Mouse (Mus musculus) bone marrow, adult 2 months (tissue): ENCODE results near the gene Slc39a1. TPM values are rescaled to one million over a fixed set of nuclear protein-coding genes. Genes with fewer than 3 reads are reported as not detected.
A peak's percentile ranks its signal among the peaks of the same experiment; 100 is the strongest.

ENCODE experiments used
- H3K27ac ChIP-seq: fragments of 200-500 bp; 2 replicates; pipeline ENCODE4 v1.5.1; 2012; ENCODE audit warnings: low read depth, mild to moderate bottlenecking, control low read depth, inconsistent platforms, low read length; ENCODE audit not compliant: control insufficient read depth, poor library complexity, insufficient read depth
- H3K4me1 ChIP-seq: fragments of 200-500 bp; 2 replicates; pipeline ENCODE4 v1.6.1; 2011; ENCODE audit warnings: low read length; ENCODE audit not compliant: control insufficient read depth, insufficient read depth
- H3K4me3 ChIP-seq: fragments of 200-500 bp; replicated peaks from 2 replicates; pipeline ENCODE3; 2011; ENCODE audit warnings: mild to moderate bottlenecking, low read depth, low read length, control low read depth; ENCODE audit not compliant: control insufficient read depth
- CTCF ChIP-seq: fragments of 200-500 bp; IDR thresholded peaks from 2 replicates; pipeline ENCODE4 v1.5.1; 2011; ENCODE audit warnings: low read length, control low read depth; ENCODE audit not compliant: control insufficient read depth, insufficient read depth
- POLR2A ChIP-seq: fragments of 200-500 bp; IDR thresholded peaks from 2 replicates; pipeline ENCODE4 v1.6.1; 2011; ENCODE audit warnings: low read depth, mild to moderate bottlenecking, control low read depth, low read length, borderline replicate concordance; ENCODE audit not compliant: control insufficient read depth
- WGBS: fragments of 180-500 bp; shearing (Covaris S2); methylation state at CpG from one replicate; pipeline ENCODE4 v1.1.7; 2018; 5-methylcytosine and 5-hydroxymethylcytosine counted together
- polyA plus RNA-seq: library from polyadenylated mRNA; stranded (reverse); fragments of >200 nt; gene quantifications from 2 replicates; pipeline ENCODE4 v1.2.4, GENCODE M21; 2011; ENCODE audit warnings: low replicate concordance; ENCODE audit not compliant: missing spikeins, insufficient read depth, insufficient read length

Gene Slc39a1
- polyA plus RNA-seq, 1 experiment, result 29.3 TPM

- TF ChIP-seq CTCF (no peak), POLR2A (no peak)
- peaks cover 1% of the 10 kb centered on the region; the same call in 1 of the 2 replicates for H3K4me1 ChIP-seq
- no peak overlapping the region for H3K4me3 ChIP-seq
- no peak overlapping the region for H3K27ac ChIP-seq
- 87% methylated on average over 10 of the region's 10 CpGs for WGBS
Measured at GRCm38 (mm10) chr3:90224331-90224730, 23.6 kb upstream of the Slc39a1 start.

GRCm38 (mm10) chr3:90231075-90231474 lies 16.9 kb upstream of the Slc39a1 start:
- 8% methylated on average over 8 of the region's 8 CpGs for WGBS
- TF ChIP-seq POLR2A (no peak), CTCF (no peak)
- H3K27ac ChIP-seq, result peak overlapping the region; percentile 89
- H3K4me1 ChIP-seq, result no peaks in the 10 kb centered on the region
- H3K4me3 ChIP-seq, result peak overlapping the region; percentile 95

- whole genome bisulfite sequencing, result under 1% methylated on average over 61 of the region's 61 CpGs
- TF ChIP-seq CTCF, result no peak; the same call in 1 of the 2 replicates
- peak; percentile 91 for TF ChIP-seq POLR2A
- Histone ChIP-seq H3K4me1 (no peaks in the 10 kb centered on the region), H3K27ac (peak within 1 kb of the TSS; percentile 89), H3K4me3 (peak within 1 kb of the TSS; percentile 95)
Measured at GRCm38 (mm10) chr3:90231507-90232333, 16.3 kb upstream of the Slc39a1 start, which contains the start of gene Jtb. Jtb (plus strand) TSS chr3:90231597.

- TF ChIP-seq POLR2A, result no peak
- TF ChIP-seq CTCF, result no peak
- H3K4me1 ChIP-seq, result peaks cover 4% of the 10 kb centered on the region; the same call in 1 of the 2 replicates
- WGBS, result 79% methylated on average over 2 of the region's 2 CpGs
- H3K27ac ChIP-seq, result no peak overlapping the region
- H3K4me3 ChIP-seq, result no peak overlapping the region
Measured at GRCm38 (mm10) chr3:90241251-90241650, 6.7 kb upstream of the Slc39a1 start.

GRCm38 (mm10) chr3:90241669-90242358 lies 6.2 kb upstream of the Slc39a1 start:
- H3K27ac ChIP-seq, result no peak overlapping the region
- H3K4me3 ChIP-seq, result no peak overlapping the region
- H3K4me1 ChIP-seq, result peaks cover 4% of the 10 kb centered on the region; the same call in 1 of the 2 replicates
- TF ChIP-seq CTCF (no peak), POLR2A (no peak)
- 59% methylated on average over 10 of the region's 10 CpGs for WGBS

GRCm38 (mm10) chr3:90242984-90243775 lies 4.8 kb upstream of the Slc39a1 start, which contains the start of gene Creb3l4:
Creb3l4 (minus strand) TSS chr3:90243512.
- WGBS, result 73% methylated on average over 19 of the region's 19 CpGs
- Histone ChIP-seq H3K4me1 (peaks cover 5% of the 10 kb centered on the region; the same call in 1 of the 2 replicates), H3K4me3 (no peak within 1 kb of the TSS), H3K27ac (no peak within 1 kb of the TSS)
- TF ChIP-seq POLR2A, result no peak
- no peak for TF ChIP-seq CTCF

- TF ChIP-seq CTCF (no peak), POLR2A (no peak)
- Histone ChIP-seq H3K4me3 (no peak overlapping the region), H3K27ac (no peak overlapping the region), H3K4me1 (peaks cover 5% of the 10 kb centered on the region; the same call in 1 of the 2 replicates)
- WGBS, result 13% methylated on average over 2 of the region's 2 CpGs
Measured at GRCm38 (mm10) chr3:90245406-90245805, 2.6 kb upstream of the Slc39a1 start.
